Mouse (Mus musculus): ENCODE measurements around the gene Ggct. TPM values are rescaled to one million over a fixed set of nuclear protein-coding genes. Genes with fewer than 3 reads are reported as not detected.

Gene Ggct
- total RNA-seq, 2 experiments from 2014 or later, result 8.8 to 8.9 TPM

Other genes with a start within 250 kb of the Ggct start
- 10 to 100 TPM; 13.1 to 13.6 TPM for gene Znrf2, start 176.0 kb downstream of the Ggct start, total RNA-seq (2021)
- 1 to 10 TPM; 6.1 to 8.2 TPM for gene Nod1, start 20.3 kb downstream of the Ggct start, total RNA-seq (2021)
- 10 to 100 TPM; 51.5 to 54.6 TPM for gene Gars, start 45.1 kb upstream of the Ggct start, total RNA-seq (2021)
- 10 to 100 TPM; 19.5 to 20.8 TPM for gene Crhr2, start 140.1 kb upstream of the Ggct start, total RNA-seq (2021)
- 10 to 100 TPM in 1 of 2 experiments, 1 to 10 TPM in 1; 7.3 to 10.8 TPM for gene Inmt, start 182.1 kb upstream of the Ggct start, total RNA-seq (2021)
- 1 to 10 TPM; 3.0 to 3.4 TPM for gene Mindy4, start 210.4 kb upstream of the Ggct start, total RNA-seq (2021)

Measured in gastrocnemius, postnatal 36 days (tissue).